Mouse (Mus musculus): ENCODE results near the gene Foxj3. TPM values are rescaled to one million over a fixed set of nuclear protein-coding genes. Genes with fewer than 3 reads are reported as not detected.
"Not testable (repeated sequence)": the region's sequence is repeated elsewhere in the genome, so short reads cannot be mapped to it uniquely, and the experiment has no call there.

Foxj3 gene
- polyA plus RNA-seq, 1 experiment = 13.1 TPM

- H3ac ChIP-seq (ENCODE audit: control insufficient read depth, insufficient read length) = no peak overlapping the region
- TF ChIP-seq SRF (IDR thresholded peaks at IDR 0.05; ENCODE audit: control insufficient read depth, insufficient read length, low read depth) (no peak), MAX (IDR thresholded peaks at IDR 0.05; ENCODE audit: low read depth) (no peak), TCF3 (IDR thresholded peaks at IDR 0.05; ENCODE audit: insufficient read length, low read depth) (no peak), TCF12 (IDR thresholded peaks at IDR 0.05; ENCODE audit: insufficient read depth, poor library complexity, severe bottlenecking) (no peak), E2F4 (IDR thresholded peaks at IDR 0.05; ENCODE audit: insufficient read depth) (no peak), USF1 (IDR thresholded peaks at IDR 0.05; ENCODE audit: low read depth) (no peak), MYOD1 (IDR thresholded peaks at IDR 0.05; ENCODE audit: control insufficient read depth in 1 of 3, insufficient read length in 2 of 3, low read depth in 2 of 3) (no peak), MYOG (IDR thresholded peaks at IDR 0.05; ENCODE audit: control insufficient read depth in 1 of 3, insufficient read depth in 1 of 3, insufficient read length in 2 of 3, low read depth in 2 of 3) (no peak), POLR2A (IDR thresholded peaks at IDR 0.05; ENCODE audit: insufficient read length, low read depth) (no peak), POLR2AphosphoS2 (IDR thresholded peaks at IDR 0.05; ENCODE audit: insufficient read length, low read depth) (no peak), CEBPB (IDR thresholded peaks at IDR 0.05; ENCODE audit: insufficient read depth, poor library complexity, severe bottlenecking) (no peak), REST (IDR thresholded peaks at IDR 0.05; ENCODE audit: insufficient read depth, insufficient read length) (no peak)
- peaks cover 6% of the 10 kb centered on the region for H3K36me3 ChIP-seq (ENCODE audit: control insufficient read depth, insufficient read depth)
- no peak overlapping the region for H3K4me2 ChIP-seq (ENCODE audit: low read depth)
- peaks cover 16% of the 10 kb centered on the region for H3K79me2 ChIP-seq (ENCODE audit: control insufficient read depth, insufficient read depth)
- H3K27me3 ChIP-seq (ENCODE audit: control insufficient read depth, insufficient read depth, insufficient read length) = no peaks in the 10 kb centered on the region
- no peak overlapping the region for H3K4me3 ChIP-seq
These were observed 77.9 kb downstream of the Foxj3 start for GRCm38 (mm10) chr4:119614724-119615123.

GRCm38 (mm10) chr4:119626081-119626645 lies 89.4 kb downstream of the Foxj3 start:
- no peak for TF ChIP-seq MYOG (IDR thresholded peaks at IDR 0.05; ENCODE audit: control insufficient read depth in 1 of 3, insufficient read depth in 1 of 3, insufficient read length in 2 of 3, low read depth in 2 of 3)
- TF ChIP-seq REST (IDR thresholded peaks at IDR 0.05; ENCODE audit: insufficient read depth, insufficient read length) = no peak
- no peak for TF ChIP-seq POLR2A (IDR thresholded peaks at IDR 0.05; ENCODE audit: insufficient read length, low read depth)
- no peak for TF ChIP-seq TCF12 (IDR thresholded peaks at IDR 0.05; ENCODE audit: insufficient read depth, poor library complexity, severe bottlenecking)
- TF ChIP-seq TCF3 (IDR thresholded peaks at IDR 0.05; ENCODE audit: insufficient read length, low read depth) = no peak
- TF ChIP-seq E2F4 (IDR thresholded peaks at IDR 0.05; ENCODE audit: insufficient read depth) = no peak
- no peak for TF ChIP-seq USF1 (IDR thresholded peaks at IDR 0.05; ENCODE audit: low read depth)
- no peak for TF ChIP-seq POLR2AphosphoS2 (IDR thresholded peaks at IDR 0.05; ENCODE audit: insufficient read length, low read depth)
- TF ChIP-seq MAX (IDR thresholded peaks at IDR 0.05; ENCODE audit: low read depth) = no peak
- no peak for TF ChIP-seq SRF (IDR thresholded peaks at IDR 0.05; ENCODE audit: control insufficient read depth, insufficient read length, low read depth)
- TF ChIP-seq MYOD1 (IDR thresholded peaks at IDR 0.05; ENCODE audit: control insufficient read depth in 1 of 3, insufficient read length in 2 of 3, low read depth in 2 of 3) = no peak
- no peak for TF ChIP-seq CEBPB (IDR thresholded peaks at IDR 0.05; ENCODE audit: insufficient read depth, poor library complexity, severe bottlenecking)
- Histone ChIP-seq H3K4me2 (ENCODE audit: low read depth) (no peak overlapping the region), H3K4me3 (no peak overlapping the region), H3K36me3 (ENCODE audit: control insufficient read depth, insufficient read depth) (peaks cover 32% of the 10 kb centered on the region), H3ac (ENCODE audit: control insufficient read depth, insufficient read length) (no peak overlapping the region), H3K27me3 (ENCODE audit: control insufficient read depth, insufficient read depth, insufficient read length) (no peaks in the 10 kb centered on the region), H3K79me2 (ENCODE audit: control insufficient read depth, insufficient read depth) (no peaks in the 10 kb centered on the region)

- H3K27me3 ChIP-seq (ENCODE audit: control insufficient read depth, insufficient read depth, insufficient read length) = no peaks in the 10 kb centered on the region
- no peak overlapping the region for H3K4me2 ChIP-seq (ENCODE audit: low read depth)
- H3K79me2 ChIP-seq (ENCODE audit: control insufficient read depth, insufficient read depth) = no peaks in the 10 kb centered on the region
- H3K36me3 ChIP-seq (ENCODE audit: control insufficient read depth, insufficient read depth) = peaks cover 32% of the 10 kb centered on the region
- no peak overlapping the region for H3ac ChIP-seq (ENCODE audit: control insufficient read depth, insufficient read length)
- H3K4me3 ChIP-seq = no peak overlapping the region
- TF ChIP-seq MAX (IDR thresholded peaks at IDR 0.05; ENCODE audit: low read depth) (no peak), USF1 (IDR thresholded peaks at IDR 0.05; ENCODE audit: low read depth) (no peak), MYOD1 (IDR thresholded peaks at IDR 0.05; ENCODE audit: control insufficient read depth in 1 of 3, insufficient read length in 2 of 3, low read depth in 2 of 3) (no peak), MYOG (IDR thresholded peaks at IDR 0.05; ENCODE audit: control insufficient read depth in 1 of 3, insufficient read depth in 1 of 3, insufficient read length in 2 of 3, low read depth in 2 of 3) (no peak), POLR2AphosphoS2 (IDR thresholded peaks at IDR 0.05; ENCODE audit: insufficient read length, low read depth) (no peak), CEBPB (IDR thresholded peaks at IDR 0.05; ENCODE audit: insufficient read depth, poor library complexity, severe bottlenecking) (no peak), TCF12 (IDR thresholded peaks at IDR 0.05; ENCODE audit: insufficient read depth, poor library complexity, severe bottlenecking) (no peak)
These were observed 90.1 kb downstream of the Foxj3 start for GRCm38 (mm10) chr4:119626876-119627275.

- no peaks in the 10 kb centered on the region for H3K27me3 ChIP-seq (ENCODE audit: control insufficient read depth, insufficient read depth, insufficient read length)
- no peak overlapping the region for H3ac ChIP-seq (ENCODE audit: control insufficient read depth, insufficient read length)
- H3K36me3 ChIP-seq (ENCODE audit: control insufficient read depth, insufficient read depth) = peaks cover 31% of the 10 kb centered on the region
- TF ChIP-seq USF1 (IDR thresholded peaks at IDR 0.05; ENCODE audit: low read depth) (no peak), MAX (IDR thresholded peaks at IDR 0.05; ENCODE audit: low read depth) (no peak), MYOD1 (IDR thresholded peaks at IDR 0.05; ENCODE audit: control insufficient read depth in 1 of 3, insufficient read length in 2 of 3, low read depth in 2 of 3) (no peak), REST (IDR thresholded peaks at IDR 0.05; ENCODE audit: insufficient read depth, insufficient read length) (no peak), SRF (IDR thresholded peaks at IDR 0.05; ENCODE audit: control insufficient read depth, insufficient read length, low read depth) (no peak), POLR2A (IDR thresholded peaks at IDR 0.05; ENCODE audit: insufficient read length, low read depth) (no peak), TCF3 (IDR thresholded peaks at IDR 0.05; ENCODE audit: insufficient read length, low read depth) (no peak), CEBPB (IDR thresholded peaks at IDR 0.05; ENCODE audit: insufficient read depth, poor library complexity, severe bottlenecking) (no peak), MYOG (IDR thresholded peaks at IDR 0.05; ENCODE audit: control insufficient read depth in 1 of 3, insufficient read depth in 1 of 3, insufficient read length in 2 of 3, low read depth in 2 of 3) (no peak), POLR2AphosphoS2 (IDR thresholded peaks at IDR 0.05; ENCODE audit: insufficient read length, low read depth) (no peak)
- H3K4me3 ChIP-seq = no peak overlapping the region
- no peak overlapping the region for H3K4me2 ChIP-seq (ENCODE audit: low read depth)
- no peaks in the 10 kb centered on the region for H3K79me2 ChIP-seq (ENCODE audit: control insufficient read depth, insufficient read depth)
These were observed 90.5 kb downstream of the Foxj3 start for GRCm38 (mm10) chr4:119627317-119627716.

GRCm38 (mm10) chr4:119628363-119628762 lies 91.6 kb downstream of the Foxj3 start:
- H3ac ChIP-seq (ENCODE audit: control insufficient read depth, insufficient read length); H3K4me2 ChIP-seq (ENCODE audit: low read depth); H3K79me2 ChIP-seq (ENCODE audit: control insufficient read depth, insufficient read depth); H3K4me3 ChIP-seq; H3K27me3 ChIP-seq (ENCODE audit: control insufficient read depth, insufficient read depth, insufficient read length): not testable (repeated sequence)
- peaks cover 23% of the 10 kb centered on the region for H3K36me3 ChIP-seq (ENCODE audit: control insufficient read depth, insufficient read depth)
